Mouse (Mus musculus) olfactory bulb, adult 2 months (tissue): Measurements from ENCODE around the gene Crebbp.

Source experiments
- CTCF ChIP-seq: fragments of 200-500 bp; IDR thresholded peaks from 2 replicates; pipeline ENCODE4 v1.5.1; 2012; ENCODE audit warnings: low read depth, mild to moderate bottlenecking, low read length, moderate library complexity; ENCODE audit not compliant: insufficient read depth
- POLR2A ChIP-seq: fragments of 200-500 bp; IDR thresholded peaks from 2 replicates; pipeline ENCODE4 v1.6.1; 2012; ENCODE audit warnings: mild to moderate bottlenecking, low read depth, low read length, moderate library complexity; ENCODE audit not compliant: insufficient read depth

DNA sequence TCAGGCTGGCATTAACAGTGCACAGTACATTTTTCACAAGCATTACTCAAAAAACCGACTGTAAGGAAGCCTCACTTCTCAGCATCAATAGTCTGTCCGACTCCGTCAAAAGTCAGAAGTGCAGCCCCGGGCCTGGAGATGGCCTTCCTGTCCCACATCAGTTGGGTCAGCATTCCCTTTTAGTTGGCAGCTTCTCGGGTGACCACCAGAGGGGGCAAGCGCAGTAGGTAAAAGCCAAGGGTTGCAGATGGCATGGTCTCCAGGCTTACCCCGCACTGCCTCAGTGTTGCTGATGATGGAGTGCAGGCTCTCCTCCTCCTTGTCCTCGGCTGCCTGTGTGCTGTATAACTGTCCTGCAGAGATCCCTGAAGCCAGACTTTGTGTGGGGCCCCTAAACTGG is 145.2 kb downstream of the Crebbp start:
- no peak for TF ChIP-seq POLR2A
- peak; percentile 56 for TF ChIP-seq CTCF
